Mouse (Mus musculus) liver, embryonic 14.5 days (tissue): ENCODE results near the gene Cacna1f.

Experiments used
- CTCF ChIP-seq: IDR thresholded peaks from 2 replicates; pipeline ENCODE4 v1.5.1; 2016; ENCODE audit warnings: antibody characterized with exemption, low read depth, control low read depth
- EP300 ChIP-seq: IDR thresholded peaks from 2 replicates; pipeline ENCODE4 v1.6.1; 2016; ENCODE audit warnings: antibody characterized with exemption, low read depth

- TF ChIP-seq CTCF: peak; percentile 92
- TF ChIP-seq EP300: no peak
These were observed 72.6 kb downstream of the Cacna1f start for GRCm38 (mm10) chrX:7679405-7680056.
